Mouse (Mus musculus) megakaryocyte, embryonic 14.5 days (primary cell): ENCODE data around the gene Ctdspl.

Experiments
- FLI1 ChIP-seq: IDR thresholded peaks from 2 replicates; pipeline ENCODE4 v1.6.1; 2012; ENCODE audit warnings: low read length, inconsistent platforms, mixed read lengths
- GATA1 ChIP-seq: IDR thresholded peaks from 3 replicates; pipeline ENCODE4 v1.6.1; 2012; ENCODE audit warnings: mixed read lengths, low read length, inconsistent platforms, borderline replicate concordance

GRCm38 (mm10) chr9:118887201-118887600, 39.1 kb upstream of the Ctdspl start:
- no peak for TF ChIP-seq FLI1
- TF ChIP-seq GATA1, result no peak
